ENCODE assay signal across 13 mouse cellular contexts in genomic region chr10:114871201-114871600, GRCm38 (mm10).
DNase-seq lines count a peak whose midpoint lies in the region; ATAC-seq lines count a peak whose summit lies in the region.
"Had no signal": no experiment of that assay in that cellular context is flagged by ENCODE, and none has a peak within 500 bp of the region (broad histone marks: within the 10 kb centered on the region; RNA-seq: fewer than 3 reads in every experiment).

No protein-coding gene starts in this region.

- intact Hi-C loops in left cerebral cortex, postnatal 36 days (cut with DNase I): no loop called here

- H3K27ac ChIP-seq in kidney, embryonic 14.5 days (ENCODE audit: low read depth, low read length): no peak overlapping the region
- H3K27ac ChIP-seq: heart, embryonic 15.5 days; limb, embryonic 15.5 days had no signal

- no peaks in the 10 kb centered on the region for H3K9me3 ChIP-seq in kidney, embryonic 14.5 days (ENCODE audit: control insufficient read depth, low read length)
- H3K9me3 ChIP-seq: heart, embryonic 15.5 days; limb, embryonic 15.5 days had no signal

- H3K4me3 ChIP-seq in kidney, embryonic 14.5 days (ENCODE audit: low read length): no peak overlapping the region
- H3K4me3 ChIP-seq: heart, embryonic 15.5 days; limb, embryonic 15.5 days; myocyte had no signal

- ATAC-seq in kidney, embryonic 14.5 days (ENCODE audit: low FRiP score, low TSS enrichment): peak; percentile 73; the same call in 1 of the 2 replicates

- 23% methylated on average over 2 of the region's 2 CpGs for WGBS in kidney, embryonic 14.5 days

- DNase-seq in cerebellum, adult 9-11 months: peak; percentile 25
- DNase-seq in cerebellum, adult 9-10 months: no peak
- DNase-seq in kidney, adult 8-10 months: no peak
- DNase-seq in layer of hippocampus, adult 9-10 months (ENCODE audit: low spot score): peak; percentile 38
- DNase-seq in left cerebral cortex, postnatal 36 days (ENCODE audit: low spot score in 2 of 2): peak; percentile 47 to 52
- no peak for DNase-seq in retina, postnatal 1 day
- no peak for DNase-seq in spleen, adult 12 weeks (ENCODE audit: low spot score)
- DNase-seq: lung, embryonic 14.5 days; thymus, postnatal 14 days had no signal

- H3K4me1 ChIP-seq in kidney, embryonic 14.5 days (ENCODE audit: control insufficient read depth, insufficient read depth, low read length): no peaks in the 10 kb centered on the region
- H3K4me1 ChIP-seq: heart, embryonic 15.5 days; limb, embryonic 15.5 days had no signal

- H3K9ac ChIP-seq in kidney, embryonic 14.5 days (ENCODE audit: low read depth, low read length): no peak overlapping the region
- H3K9ac ChIP-seq: heart, embryonic 15.5 days; limb, embryonic 15.5 days; lung, embryonic 14.5 days had no signal

- no peak overlapping the region for H3K4me2 ChIP-seq in kidney, embryonic 14.5 days (replicated peaks; ENCODE audit: low read depth, low read length)
- H3K4me2 ChIP-seq: heart, embryonic 15.5 days; limb, embryonic 15.5 days; lung, embryonic 14.5 days had no signal

- H3K27me3 ChIP-seq in kidney, embryonic 14.5 days (ENCODE audit: control insufficient read depth, insufficient read depth, low read length): no peaks in the 10 kb centered on the region
- H3K27me3 ChIP-seq: heart, embryonic 15.5 days; limb, embryonic 15.5 days had no signal

- no peaks in the 10 kb centered on the region for H3K36me3 ChIP-seq in kidney, embryonic 14.5 days (ENCODE audit: control insufficient read depth, insufficient read depth, low read length)
- H3K36me3 ChIP-seq: heart, embryonic 15.5 days; limb, embryonic 15.5 days had no signal

Comparison
In these comparisons a context has a peak if more than half of its experiments do, and no peak if none do; other contexts are left out.
1. DNase-seq: peak in cerebellum, adult 9-11 months (single experiment), layer of hippocampus, adult 9-10 months (single experiment) and left cerebral cortex, postnatal 36 days (2 of 2); none in cerebellum, adult 9-10 months (single experiment), kidney, adult 8-10 months (0 of 2), retina, postnatal 1 day (single experiment) and spleen, adult 12 weeks (single experiment).